Mouse (Mus musculus) midbrain, embryonic 16.5 days (tissue): ENCODE results near the gene Dclre1b. TPM values are rescaled to one million over a fixed set of nuclear protein-coding genes. Genes with fewer than 3 reads are reported as not detected.
"Not testable (repeated sequence)": the region's sequence is repeated elsewhere in the genome, so short reads cannot be mapped to it uniquely, and the experiment has no call there.

Experiments used
- ATAC-seq: fragments of 200-750 bp; cut with Nextera tagmentation; 2 replicates; pipeline ENCODE4 v1.8.0; 2017; ENCODE audit warnings: moderate TSS enrichment
- H3K27ac ChIP-seq: fragments of 300-500 bp; sonication (generic); 2 replicates; pipeline ENCODE4 v1.5.1; 2014; ENCODE audit warnings: mild to moderate bottlenecking, low read length, mixed read lengths
- H3K27me3 ChIP-seq: fragments of 300-500 bp; sonication (generic); 2 replicates; pipeline ENCODE4 v1.6.1; 2014; ENCODE audit warnings: low read depth, low read length, mixed read lengths; ENCODE audit not compliant: control insufficient read depth, insufficient read depth
- H3K36me3 ChIP-seq: fragments of 300-500 bp; sonication (generic); 2 replicates; pipeline ENCODE4 v1.6.1; 2014; ENCODE audit warnings: mild to moderate bottlenecking, low read length, moderate library complexity, mixed read lengths; ENCODE audit not compliant: control insufficient read depth, insufficient read depth
- H3K4me1 ChIP-seq: fragments of 300-500 bp; sonication (generic); 2 replicates; pipeline ENCODE4 v1.6.1; 2014; ENCODE audit warnings: mild to moderate bottlenecking, low read length, mixed read lengths; ENCODE audit not compliant: control insufficient read depth, insufficient read depth
- H3K4me2 ChIP-seq: fragments of 300-500 bp; sonication (generic); 2 replicates; pipeline ENCODE4 v1.6.1; 2014; ENCODE audit warnings: mild to moderate bottlenecking, low read length, mixed read lengths
- H3K4me3 ChIP-seq: fragments of 300-500 bp; sonication (generic); 2 replicates; pipeline ENCODE4 v1.5.1; 2014; ENCODE audit warnings: low read depth, mild to moderate bottlenecking, low read length, moderate library complexity, mixed read lengths
- H3K9ac ChIP-seq: fragments of 300-500 bp; sonication (generic); 2 replicates; pipeline ENCODE4 v1.6.1; 2014; ENCODE audit warnings: low read depth, low read length, mixed read lengths
- H3K9me3 ChIP-seq: fragments of 300-500 bp; sonication (generic); replicated peaks from 2 replicates; pipeline ENCODE4 v1.6.1; 2014; ENCODE audit warnings: mild to moderate bottlenecking, low read length, mixed read lengths; ENCODE audit not compliant: control insufficient read depth, poor library complexity, severe bottlenecking
- WGBS: fragments of 180-500 bp; shearing (Covaris S2); extraction: QIAGEN DNeasy Blood & Tissue Kit; methylation state at CpG from one replicate; pipeline ENCODE4 v1.1.7; 2014; 5-methylcytosine and 5-hydroxymethylcytosine counted together
- polyA plus RNA-seq: library from polyadenylated mRNA; unstranded; fragments of >200 nt; fragmentation: Nextera tagmentation; extraction: Ambion mirVana; gene quantifications from 2 replicates; pipeline ENCODE4 v1.2.1, GENCODE M21; 2015

The Dclre1b gene
- polyA plus RNA-seq, 1 experiment from 2014 or later: 20.3 TPM

DNA sequence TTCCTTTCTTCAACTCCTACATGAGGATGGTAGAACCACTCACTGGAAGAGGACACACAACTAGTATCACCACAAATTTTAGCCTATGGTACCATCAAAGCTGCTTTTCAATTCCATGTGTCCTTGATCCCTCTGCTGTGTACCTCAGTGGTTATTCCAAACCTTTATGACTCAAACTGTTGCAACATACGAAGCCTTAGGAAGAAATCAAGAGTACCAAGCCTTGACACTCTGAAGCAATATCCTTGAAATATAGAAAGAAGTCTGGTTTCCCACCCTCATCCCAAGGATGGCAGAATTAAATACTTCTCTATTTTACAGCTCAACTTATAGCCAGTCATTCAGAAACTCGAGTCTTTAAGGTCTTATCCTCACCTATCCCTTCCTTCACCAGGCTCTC, 12.9 kb downstream of the Dclre1b start:
- Histone ChIP-seq H3K27me3 (no peaks in the 10 kb centered on the region), H3K4me3 (no peak overlapping the region), H3K4me1 (peaks cover 4% of the 10 kb centered on the region; the same call in 1 of the 2 replicates), H3K4me2 (no peak overlapping the region), H3K9me3 (no peaks in the 10 kb centered on the region), H3K9ac (no peak overlapping the region), H3K27ac (no peak overlapping the region), H3K36me3 (no peaks in the 10 kb centered on the region; the same call in 1 of the 2 replicates)
- ATAC-seq: no peak
- 59% methylated on average over 2 of the region's 2 CpGs for WGBS

- ATAC-seq: no peak
- WGBS: 83% methylated on average over 1 of the region's 1 CpGs
- H3K27me3 ChIP-seq: no peaks in the 10 kb centered on the region
These were observed 16.7 kb downstream of the Dclre1b start for GRCm38 (mm10) chr3:103792566-103792965.

GRCm38 (mm10) chr3:103792111-103792406, 17.2 kb downstream of the Dclre1b start:
- not testable (repeated sequence) for H3K36me3 ChIP-seq, H3K9me3 ChIP-seq, H3K27me3 ChIP-seq, ATAC-seq
- Histone ChIP-seq H3K4me3 (peak overlapping the region; percentile 95), H3K9ac (peak overlapping the region; percentile 87; the same call in 1 of the 2 replicates), H3K27ac (peak overlapping the region; percentile 93), H3K4me2 (peak overlapping the region; percentile 53), H3K4me1 (peaks cover 22% of the 10 kb centered on the region)
- 77% methylated on average over 5 of the region's 5 CpGs for WGBS

More at GRCm38 (mm10) chr3:103792566-103792965, 16.7 kb downstream of the Dclre1b start:
- no peak overlapping the region for H3K27ac ChIP-seq
- no peaks in the 10 kb centered on the region for H3K36me3 ChIP-seq
- no peak overlapping the region for H3K4me2 ChIP-seq
- H3K4me3 ChIP-seq: no peak overlapping the region
- H3K9ac ChIP-seq: no peak overlapping the region
- no peaks in the 10 kb centered on the region for H3K9me3 ChIP-seq
- H3K4me1 ChIP-seq: peaks cover 19% of the 10 kb centered on the region

DNA sequence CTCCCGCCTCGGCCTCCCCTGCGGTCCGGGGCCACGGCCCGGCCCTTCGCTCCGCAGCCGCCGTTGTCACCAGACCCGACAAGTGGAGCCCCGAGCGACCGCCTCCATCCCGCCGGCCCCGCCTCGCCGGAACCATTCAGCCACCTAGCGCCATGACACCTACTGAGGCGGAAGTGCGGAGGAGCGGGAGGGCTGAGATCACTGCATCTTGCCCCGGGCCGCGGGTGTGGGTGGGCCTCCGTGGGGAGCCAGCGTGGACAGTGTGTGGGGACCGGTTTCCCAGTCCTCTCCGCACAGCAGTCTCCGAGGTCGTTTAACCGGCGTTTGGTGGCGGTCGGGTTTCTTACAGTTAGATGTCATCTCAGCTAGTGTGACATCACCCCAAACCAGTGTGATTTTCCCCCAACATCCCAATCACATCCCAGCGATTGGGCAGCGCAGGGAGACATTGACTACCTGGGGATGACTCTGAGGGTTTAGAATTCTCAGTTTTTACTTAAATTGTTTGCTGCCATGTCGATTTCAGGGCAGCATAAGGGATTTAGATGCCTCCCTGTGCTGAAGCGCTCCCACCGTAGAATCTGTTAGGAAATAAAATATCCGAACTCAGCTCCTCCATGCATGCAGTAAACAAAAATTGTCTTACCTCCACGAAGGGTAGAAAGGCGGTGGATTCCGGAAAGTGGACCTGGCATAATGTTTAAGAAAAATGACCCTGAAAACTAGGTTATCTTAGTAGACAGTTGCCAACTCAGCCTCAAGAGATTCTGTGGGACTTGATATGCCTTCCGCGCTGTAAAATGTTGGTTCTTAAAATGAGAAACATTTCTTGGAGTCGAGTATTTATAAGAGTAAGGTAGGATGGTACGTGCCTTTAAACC, 17.8 kb downstream of the Dclre1b start, which contains the start of gene Hipk1:
Hipk1 (minus strand) TSS at position 334 of the 881 bp plus-strand sequence.
- no peaks in the 10 kb centered on the region for H3K27me3 ChIP-seq
- 14% methylated on average over 32 of the region's 49 CpGs for WGBS
- H3K9ac ChIP-seq: peak within 1 kb of the TSS; percentile 87
- peaks cover 22% of the 10 kb centered on the region for H3K4me1 ChIP-seq
- H3K4me3 ChIP-seq: peak within 1 kb of the TSS; percentile 95
- H3K27ac ChIP-seq: peak within 1 kb of the TSS; percentile 93
- H3K36me3 ChIP-seq: no peaks in the 10 kb centered on the region
- peak; percentile 98 for ATAC-seq
- H3K4me2 ChIP-seq: peak within 1 kb of the TSS; percentile 84
- H3K9me3 ChIP-seq: no peaks in the 10 kb centered on the region

- Histone ChIP-seq H3K36me3 (no peaks in the 10 kb centered on the region), H3K9me3 (no peaks in the 10 kb centered on the region), H3K9ac (peak overlapping the region; percentile 87), H3K4me3 (peak overlapping the region; percentile 95), H3K27me3 (no peaks in the 10 kb centered on the region), H3K4me2 (peak overlapping the region; percentile 84), H3K4me1 (peaks cover 22% of the 10 kb centered on the region), H3K27ac (peak overlapping the region; percentile 93)
- WGBS: 0% methylated on average over 24 of the region's 61 CpGs
- ATAC-seq: peak; percentile 86
These were observed 18.7 kb downstream of the Dclre1b start for GRCm38 (mm10) chr3:103790346-103791145.

DNA sequence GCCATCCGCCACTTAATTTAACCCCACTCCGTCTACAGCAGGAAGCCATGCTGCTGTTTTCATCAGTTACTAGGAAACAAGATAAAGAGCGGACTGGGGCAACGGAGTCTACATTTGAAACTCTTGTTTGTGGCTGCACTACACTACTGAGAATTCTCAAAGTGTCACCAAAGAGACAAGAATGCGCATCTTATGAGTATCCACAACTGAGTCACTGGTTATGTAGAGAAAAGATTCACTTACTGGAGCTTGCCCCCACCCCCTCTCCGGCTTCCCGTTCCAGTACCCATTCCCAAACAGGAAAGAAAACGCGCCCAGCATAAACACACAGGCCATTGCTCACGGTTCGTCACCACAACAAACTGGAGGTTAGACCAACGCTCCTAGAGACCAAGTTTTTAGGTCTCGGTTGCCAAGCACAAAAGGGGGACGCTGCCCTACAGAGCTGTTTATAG, 19.3 kb downstream of the Dclre1b start:
- no peaks in the 10 kb centered on the region for H3K9me3 ChIP-seq
- peak overlapping the region; percentile 93 for H3K27ac ChIP-seq
- WGBS: 1% methylated on average over 14 of the region's 14 CpGs
- H3K36me3 ChIP-seq: no peaks in the 10 kb centered on the region
- peak overlapping the region; percentile 95 for H3K4me3 ChIP-seq
- no peaks in the 10 kb centered on the region for H3K27me3 ChIP-seq
- H3K9ac ChIP-seq: peak overlapping the region; percentile 87
- H3K4me1 ChIP-seq: peaks cover 22% of the 10 kb centered on the region
- H3K4me2 ChIP-seq: peak overlapping the region; percentile 84
- no peak for ATAC-seq

DNA sequence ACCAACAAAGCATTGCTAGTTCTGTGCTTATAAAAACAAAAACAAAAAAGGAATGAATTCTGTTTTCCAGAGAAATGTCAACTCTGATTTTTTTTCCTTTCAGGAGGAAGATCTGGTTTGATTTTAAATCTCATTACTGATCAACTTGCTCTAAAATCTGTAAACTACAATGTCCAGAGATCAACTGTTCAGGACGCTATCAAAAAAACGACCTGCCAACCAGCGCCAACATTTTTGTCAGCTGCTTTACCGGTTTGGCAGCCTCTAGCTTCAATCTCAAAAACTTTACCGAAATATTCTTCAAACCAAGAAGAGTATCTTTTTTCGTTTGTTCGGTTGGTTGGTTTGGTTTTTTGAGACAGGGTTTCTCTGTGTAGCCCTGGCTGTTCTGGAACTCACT, 20.1 kb downstream of the Dclre1b start:
- Histone ChIP-seq H3K4me1 (peaks cover 22% of the 10 kb centered on the region), H3K4me2 (peak overlapping the region; percentile 84), H3K27ac (no peak overlapping the region), H3K4me3 (no peak overlapping the region), H3K27me3 (no peaks in the 10 kb centered on the region), H3K9me3 (no peaks in the 10 kb centered on the region), H3K36me3 (no peaks in the 10 kb centered on the region), H3K9ac (no peak overlapping the region)
- 86% methylated on average over 7 of the region's 7 CpGs for WGBS
- ATAC-seq: no peak

DNA sequence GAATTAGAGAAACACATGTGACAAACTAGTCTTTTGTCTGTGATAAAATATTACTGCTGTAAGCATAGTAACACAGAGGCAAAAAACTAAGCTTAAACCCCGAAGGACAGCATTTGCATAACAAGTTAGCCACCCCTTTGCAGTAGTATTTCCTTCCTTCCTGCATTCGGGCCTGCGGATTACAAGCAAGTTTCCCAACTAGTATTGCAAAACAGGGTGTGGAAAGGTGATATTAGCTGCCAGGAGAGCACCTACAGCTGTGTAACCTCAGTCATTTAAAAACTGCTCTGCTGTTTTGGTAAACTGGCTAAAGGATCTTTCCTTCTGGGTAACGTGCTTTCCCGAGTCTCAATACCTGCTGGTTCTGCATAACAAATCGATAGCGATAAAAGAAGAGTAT, 22.0 kb downstream of the Dclre1b start:
- Histone ChIP-seq H3K27ac (no peak overlapping the region), H3K4me1 (peaks cover 22% of the 10 kb centered on the region), H3K4me3 (no peak overlapping the region), H3K9me3 (no peaks in the 10 kb centered on the region), H3K36me3 (no peaks in the 10 kb centered on the region), H3K4me2 (no peak overlapping the region), H3K9ac (no peak overlapping the region), H3K27me3 (no peaks in the 10 kb centered on the region)
- WGBS: 58% methylated on average over 7 of the region's 7 CpGs
- no peak for ATAC-seq
